Mouse (Mus musculus): ENCODE measurements around the gene Uhrf1.

DNA sequence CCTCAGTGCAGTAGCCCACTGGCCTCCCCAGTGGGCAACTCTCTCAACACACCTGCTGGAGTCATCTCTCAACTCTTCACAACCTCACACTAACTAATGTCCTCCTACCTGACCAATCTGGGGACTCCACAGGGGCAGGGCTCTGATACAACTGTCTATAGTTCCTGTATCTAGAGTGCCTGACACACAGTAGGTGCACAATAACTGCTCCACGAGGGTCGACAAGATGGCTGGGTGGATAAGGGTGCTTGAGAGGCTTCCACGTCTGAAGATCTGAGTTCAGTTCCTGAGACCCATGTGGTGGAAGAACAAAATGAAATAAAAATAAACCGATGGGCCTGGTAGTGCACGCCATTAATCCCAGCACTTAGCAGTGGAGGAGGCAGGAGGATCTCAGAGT, 29.1 kb upstream of the Uhrf1 start:
- no peak for TF ChIP-seq MAFK (IDR thresholded peaks at IDR 0.05; ENCODE audit: insufficient read depth, low read depth, low read length)
- no peak for TF ChIP-seq ZNF384 (IDR thresholded peaks at IDR 0.05; ENCODE audit: low read depth, low read length)
- TF ChIP-seq ZC3H11A (IDR thresholded peaks at IDR 0.05; ENCODE audit: borderline replicate concordance, low read depth, low read length): no peak
- TF ChIP-seq CHD2 (IDR thresholded peaks at IDR 0.05; ENCODE audit: low read depth, low read length): no peak
- TF ChIP-seq HCFC1 (IDR thresholded peaks at IDR 0.05; ENCODE audit: borderline replicate concordance, insufficient read depth, low read length): no peak

All from ES-E14 (cell line).